Mouse (Mus musculus) heart, adult 2 months (tissue): Measurements from ENCODE around the gene Wbp1l.

ENCODE experiments used
- CTCF ChIP-seq: fragments of 200-600 bp; IDR thresholded peaks from 2 replicates; pipeline ENCODE4 v1.8.1; 2022; ENCODE audit warnings: antibody characterized with exemption, mild to moderate bottlenecking, moderate library complexity
- EP300 ChIP-seq: fragments of 200-500 bp; IDR thresholded peaks from 2 replicates; pipeline ENCODE4 v1.6.1; 2011; ENCODE audit warnings: low read depth, low read length, control low read depth; ENCODE audit not compliant: insufficient read depth
- POLR2A ChIP-seq: fragments of 200-500 bp; IDR thresholded peaks from 2 replicates; pipeline ENCODE4 v1.6.1; 2011; ENCODE audit warnings: mild to moderate bottlenecking, low read depth, low read length, control low read depth; ENCODE audit not compliant: insufficient read depth

DNA sequence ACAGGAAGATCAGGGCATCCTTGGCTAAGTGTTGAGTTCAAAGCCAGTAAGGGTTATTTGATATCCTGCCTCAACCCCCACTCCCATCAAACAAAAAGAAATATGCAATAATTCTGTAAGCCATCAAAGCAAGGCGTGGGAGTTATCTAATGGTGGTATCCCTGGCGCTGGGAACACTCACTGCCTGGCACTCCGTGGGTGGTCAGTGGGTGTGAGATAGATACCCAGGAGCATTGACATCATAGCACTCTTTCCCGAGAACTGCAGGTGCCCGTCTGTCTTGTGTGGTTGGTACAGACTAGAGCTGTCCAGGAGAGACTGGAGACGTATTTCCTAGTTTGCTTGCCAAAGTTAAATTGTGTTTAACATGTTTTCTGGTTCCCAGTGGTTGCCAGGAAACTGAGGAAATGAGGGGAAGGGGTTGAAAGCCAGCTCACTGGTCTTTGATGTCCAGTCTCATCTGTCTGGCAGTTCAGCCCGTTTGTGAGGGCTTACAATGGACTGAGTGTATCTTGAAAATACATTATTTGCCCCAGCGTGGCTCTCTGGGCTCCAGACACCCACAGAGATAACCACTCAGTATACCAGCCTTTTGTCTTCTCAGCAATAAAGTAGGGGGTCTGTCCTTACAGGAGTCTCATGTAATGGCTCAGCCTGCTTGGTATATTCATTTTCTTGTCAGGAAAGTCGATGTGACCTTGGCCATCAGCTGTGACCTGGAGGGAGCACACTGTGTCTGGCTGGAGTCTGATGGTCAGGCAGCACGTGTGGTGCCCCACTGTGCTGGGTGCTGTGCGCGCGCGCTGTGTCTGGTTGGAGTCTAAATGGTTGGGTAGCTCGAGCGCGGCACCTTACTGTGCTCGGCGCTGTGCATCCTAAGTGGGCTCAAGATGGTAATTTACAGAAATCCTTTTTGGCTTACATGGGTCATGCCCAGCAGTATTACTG, 22.6 kb downstream of the Wbp1l start:
- TF ChIP-seq CTCF: no peak
- TF ChIP-seq POLR2A: no peak
- TF ChIP-seq EP300: no peak
